Mouse (Mus musculus): ENCODE results near the gene Ano9. TPM values are rescaled to one million over a fixed set of nuclear protein-coding genes. Genes with fewer than 3 reads are reported as not detected.

The Ano9 gene
- 0.04 TPM in 1 of 2 replicates, not detected in the other for polyA plus RNA-seq (2021; fragmentation: Nextera tagmentation)
- long read RNA-seq, experiment 1: 0 reads
- long read RNA-seq, experiment 2: 0 reads

DNA sequence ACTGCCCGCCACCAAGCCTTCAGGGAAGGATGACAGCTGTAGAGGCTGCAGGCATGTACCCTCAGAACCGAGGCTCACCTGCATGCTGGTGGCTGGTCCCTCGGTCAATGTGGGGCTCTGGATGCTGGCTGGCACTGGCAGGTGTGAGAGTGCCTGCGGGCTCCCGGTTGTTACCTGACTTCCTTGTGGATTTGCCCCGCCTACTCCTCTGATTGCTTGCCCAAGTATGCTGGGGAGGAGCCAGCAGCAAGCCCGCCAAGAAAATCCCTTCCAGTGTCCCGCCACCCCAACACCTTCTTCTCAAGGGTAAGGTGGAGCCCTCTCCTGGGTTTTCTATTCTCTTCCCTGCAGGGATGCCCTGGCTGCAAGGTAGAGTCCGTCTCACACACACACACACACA, at the start of gene Ano9:
Ano9 (minus strand) TSS at position 171 of the 400 bp plus-strand sequence.

GRCm38 (mm10) chr7:141122245-141122644, 4.6 kb upstream of the Ano9 start, which contains the start of gene Ptdss2:
TSS of gene Ptdss2 (plus strand) at chr7:141122382.

DNA sequence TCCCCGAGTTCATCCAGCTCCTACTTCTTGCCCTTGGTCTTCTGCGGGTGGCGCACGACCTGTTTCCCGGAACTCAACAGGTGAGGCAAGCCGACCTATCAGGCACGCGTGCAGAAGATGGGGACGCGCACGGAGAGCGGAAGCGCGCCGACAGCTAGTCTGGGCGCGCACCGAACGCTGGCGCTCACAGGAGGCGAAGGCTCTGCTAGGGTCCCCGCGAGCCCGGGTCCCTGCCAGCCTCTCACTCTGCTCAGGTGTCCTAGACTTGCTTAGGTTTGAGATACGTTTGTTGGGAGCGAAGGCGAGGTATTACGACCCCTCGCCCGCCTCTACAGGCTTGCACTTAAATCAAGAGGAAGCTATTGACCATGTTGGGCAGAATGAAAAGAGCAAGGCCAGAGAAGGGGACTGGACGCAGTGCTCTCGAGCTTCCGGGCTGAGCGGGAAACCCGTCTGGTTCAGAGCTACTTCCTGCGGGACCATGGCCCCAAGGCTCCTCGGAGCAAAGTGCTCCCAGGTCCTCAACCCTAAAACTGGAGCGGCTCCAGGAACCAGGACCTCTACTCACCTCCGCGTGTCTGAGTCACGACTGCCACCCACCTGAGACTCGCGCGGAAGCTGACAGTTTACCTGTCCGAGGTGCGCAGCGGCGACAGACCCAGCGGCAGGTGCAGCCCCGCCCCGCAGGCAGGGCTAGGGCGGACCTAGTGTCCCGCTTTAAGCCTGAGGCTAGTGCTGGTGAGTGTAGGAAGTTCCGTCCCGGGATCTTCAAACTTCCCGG, 17.5 kb downstream of the Ano9 start, which contains the start of gene Sigirr:
Sigirr (minus strand) TSS at position 662 of the 781 bp plus-strand sequence.

GRCm38 (mm10) chr7:141077841-141078240, 39.8 kb downstream of the Ano9 start, which contains the start of gene Pkp3:
TSS of gene Pkp3 (plus strand) at chr7:141078218.

GRCm38 (mm10) chr7:141060426-141061242, 57.0 kb downstream of the Ano9 start, which contains the start of gene B4galnt4:
TSS of gene B4galnt4 (plus strand) at chr7:141061104.

Other genes with a start within 250 kb of the Ano9 start
- gene Psmd13, start 235.8 kb downstream of the Ano9 start, polyA plus RNA-seq (2021; fragmentation: Nextera tagmentation): 96.9 and 105 TPM in 2 replicates
- gene Sirt3, start 235.5 kb downstream of the Ano9 start, polyA plus RNA-seq (2021; fragmentation: Nextera tagmentation): 114 and 117 TPM in 2 replicates
- gene Cox8b, start 217.4 kb downstream of the Ano9 start, polyA plus RNA-seq (2021; fragmentation: Nextera tagmentation): 2.6 and 126 TPM in 2 replicates
- 0.16 and 0.31 TPM in 2 replicates for gene Nlrp6, start 196.9 kb downstream of the Ano9 start, polyA plus RNA-seq (2021; fragmentation: Nextera tagmentation)
- gene Pgghg, start 176.4 kb downstream of the Ano9 start, polyA plus RNA-seq (2021; fragmentation: Nextera tagmentation): 1.6 and 2.2 TPM in 2 replicates
- not detected in 2 replicates for gene Ifitm5, start 167.5 kb downstream of the Ano9 start, polyA plus RNA-seq (2021; fragmentation: Nextera tagmentation)
- not detected in 2 replicates for gene Gm45717, start 161.9 kb downstream of the Ano9 start, polyA plus RNA-seq (2021; fragmentation: Nextera tagmentation)
- 51.2 and 53.5 TPM in 2 replicates for gene Ifitm2, start 161.8 kb downstream of the Ano9 start, polyA plus RNA-seq (2021; fragmentation: Nextera tagmentation)
- 4.4 and 5.5 TPM in 2 replicates for gene Ifitm1, start 150.6 kb downstream of the Ano9 start, polyA plus RNA-seq (2021; fragmentation: Nextera tagmentation)
- 59.4 and 78.8 TPM in 2 replicates for gene Ifitm3, start 107.0 kb downstream of the Ano9 start, polyA plus RNA-seq (2021; fragmentation: Nextera tagmentation)
- gene Ifitm6, start 99.9 kb downstream of the Ano9 start, polyA plus RNA-seq (2021; fragmentation: Nextera tagmentation): 0.31 TPM in 1 of 2 replicates, not detected in the other
- gene Gm17387, start 88.7 kb downstream of the Ano9 start, polyA plus RNA-seq (2021; fragmentation: Nextera tagmentation): not detected in 2 replicates
- 16.5 and 19.8 TPM in 2 replicates for gene B4galnt4, start 56.7 kb downstream of the Ano9 start, polyA plus RNA-seq (2021; fragmentation: Nextera tagmentation)
- gene Pkp3, start 39.6 kb downstream of the Ano9 start, polyA plus RNA-seq (2021; fragmentation: Nextera tagmentation): 0.25 and 0.46 TPM in 2 replicates
- 1.5 and 1.6 TPM in 2 replicates for gene Sigirr, start 17.2 kb downstream of the Ano9 start, polyA plus RNA-seq (2021; fragmentation: Nextera tagmentation)
- 38.2 and 41.7 TPM in 2 replicates for gene Ptdss2, start 4.6 kb upstream of the Ano9 start, polyA plus RNA-seq (2021; fragmentation: Nextera tagmentation)
- gene Rnh1, start 55.1 kb upstream of the Ano9 start, polyA plus RNA-seq (2021; fragmentation: Nextera tagmentation): 64.0 and 68.9 TPM in 2 replicates
- 44.0 and 48.3 TPM in 2 replicates for gene Hras, start 76.2 kb upstream of the Ano9 start, polyA plus RNA-seq (2021; fragmentation: Nextera tagmentation)
- gene Lrrc56, start 76.4 kb upstream of the Ano9 start, polyA plus RNA-seq (2021; fragmentation: Nextera tagmentation): 3.0 and 3.7 TPM in 2 replicates
- 0.19 TPM in 1 of 2 replicates, not detected in the other for gene Lmntd2, start 96.3 kb upstream of the Ano9 start, polyA plus RNA-seq (2021; fragmentation: Nextera tagmentation)
- 2.4 and 2.5 TPM in 2 replicates for gene Rassf7, start 98.1 kb upstream of the Ano9 start, polyA plus RNA-seq (2021; fragmentation: Nextera tagmentation)
- 21.3 and 23.3 TPM in 2 replicates for gene Phrf1, start 111.0 kb upstream of the Ano9 start, polyA plus RNA-seq (2021; fragmentation: Nextera tagmentation)
- gene Irf7, start 148.7 kb upstream of the Ano9 start, polyA plus RNA-seq (2021; fragmentation: Nextera tagmentation): 2.7 TPM in 2 replicates
- 0.06 TPM in 1 of 2 replicates, not detected in the other for gene Cdhr5, start 159.0 kb upstream of the Ano9 start, polyA plus RNA-seq (2021; fragmentation: Nextera tagmentation)
- 0.67 and 0.82 TPM in 2 replicates for gene Sct, start 161.3 kb upstream of the Ano9 start, polyA plus RNA-seq (2021; fragmentation: Nextera tagmentation)
- 0.09 and 0.15 TPM in 2 replicates for gene Drd4, start 174.2 kb upstream of the Ano9 start, polyA plus RNA-seq (2021; fragmentation: Nextera tagmentation)
- gene Deaf1, start 209.9 kb upstream of the Ano9 start, polyA plus RNA-seq (2021; fragmentation: Nextera tagmentation): 65.4 and 72.8 TPM in 2 replicates
- 32.9 and 33.3 TPM in 2 replicates for gene Tmem80, start 209.9 kb upstream of the Ano9 start, polyA plus RNA-seq (2021; fragmentation: Nextera tagmentation)
- gene Eps8l2, start 221.1 kb upstream of the Ano9 start, polyA plus RNA-seq (2021; fragmentation: Nextera tagmentation): 2.8 and 5.0 TPM in 2 replicates

Measured in layer of hippocampus, adult 6 months (tissue).